Mouse (Mus musculus): Measurements from ENCODE around the gene Raet1e.
"Not testable (repeated sequence)": the region's sequence is repeated elsewhere in the genome, so short reads cannot be mapped to it uniquely, and the experiment has no call there.

GRCm38 (mm10) chr10:22153147-22153690 is 5.2 kb upstream of the Raet1e start:
- not testable (repeated sequence) for TF ChIP-seq CTCF (conservative IDR thresholded peaks at IDR 0.05; ENCODE audit: insufficient read depth, insufficient read length, low read depth, low read length); POLR2A (IDR thresholded peaks at IDR 0.05; ENCODE audit: low read depth, low read length)
